Mouse (Mus musculus) thymus, adult 2 months (tissue): ENCODE measurements around the gene Fgfr2. TPM values are rescaled to one million over a fixed set of nuclear protein-coding genes. Genes with fewer than 3 reads are reported as not detected.

Experiments
- DNase-seq: peaks from one replicate; pipeline ENCODE4 v3.0.0; 2021
- H3K27ac ChIP-seq: fragments of 200-500 bp; 2 replicates; pipeline ENCODE4 v1.5.1; 2012; ENCODE audit warnings: low read length, control low read depth; ENCODE audit not compliant: control insufficient read depth, insufficient read depth
- H3K27me3 ChIP-seq: fragments of 200-500 bp; 2 replicates; pipeline ENCODE4 v1.6.1; 2012; ENCODE audit warnings: mild to moderate bottlenecking, low read length, moderate library complexity, mixed read lengths; ENCODE audit not compliant: control insufficient read depth, insufficient read depth
- H3K36me3 ChIP-seq: fragments of 200-500 bp; 2 replicates; pipeline ENCODE4 v1.6.1; 2012; ENCODE audit warnings: mild to moderate bottlenecking, low read length, moderate library complexity; ENCODE audit not compliant: control insufficient read depth, insufficient read depth
- H3K4me1 ChIP-seq: fragments of 200-500 bp; replicated peaks from 2 replicates; pipeline ENCODE4 v1.6.1; 2012; ENCODE audit warnings: low read length; ENCODE audit not compliant: control insufficient read depth, insufficient read depth
- H3K4me3 ChIP-seq: fragments of 200-500 bp; 2 replicates; pipeline ENCODE4 v1.5.1; 2012; ENCODE audit warnings: mild to moderate bottlenecking, low read length, control low read depth, moderate library complexity; ENCODE audit not compliant: control insufficient read depth, insufficient read depth
- CTCF ChIP-seq: fragments of 200-500 bp; IDR thresholded peaks from 2 replicates; pipeline ENCODE4 v1.5.1; 2012; ENCODE audit warnings: mild to moderate bottlenecking, control low read depth, low read length, moderate library complexity, borderline replicate concordance; ENCODE audit not compliant: control insufficient read depth, poor library complexity, insufficient read depth; ENCODE audit errors: extremely low read depth
- POLR2A ChIP-seq: fragments of 200-500 bp; IDR thresholded peaks from 2 replicates; pipeline ENCODE4 v1.6.1; 2012; ENCODE audit warnings: mild to moderate bottlenecking, low read length, control low read depth, moderate library complexity; ENCODE audit not compliant: control insufficient read depth, poor library complexity, insufficient read depth; ENCODE audit errors: extremely low read depth
- WGBS: fragments of 180-500 bp; shearing (Covaris S2); methylation state at CpG from one replicate; pipeline ENCODE4 v1.1.7; 2018; 5-methylcytosine and 5-hydroxymethylcytosine counted together
- polyA plus RNA-seq: library from polyadenylated mRNA; depleted of rRNA; stranded (reverse); fragments of >200 nt; gene quantifications from 2 replicates; pipeline ENCODE4 v1.2.3, GENCODE M21; 2012

Gene Fgfr2
- polyA plus RNA-seq, 1 experiment: 12.1 TPM

- TF ChIP-seq CTCF: no peak
- no peak for TF ChIP-seq POLR2A
- H3K4me1 ChIP-seq: no peaks in the 10 kb centered on the region
- no peaks in the 10 kb centered on the region for H3K36me3 ChIP-seq
- DNase-seq: no peak
- no peaks in the 10 kb centered on the region for H3K27me3 ChIP-seq
- 35% methylated on average over 4 of the region's 4 CpGs for WGBS
- H3K27ac ChIP-seq: no peak overlapping the region
- H3K4me3 ChIP-seq: no peak overlapping the region
Measured at GRCm38 (mm10) chr7:131850579-131850978, 1272.6 kb downstream of the Fgfr2 start.

- TF ChIP-seq POLR2A: no peak
- TF ChIP-seq CTCF: no peak
- WGBS: 82% methylated on average over 20 of the region's 20 CpGs
- DNase-seq: no peak
Measured at GRCm38 (mm10) chr7:131846066-131846905, 1276.9 kb downstream of the Fgfr2 start.

GRCm38 (mm10) chr7:131830261-131830660 lies 1292.9 kb downstream of the Fgfr2 start:
- TF ChIP-seq CTCF: no peak
- no peak for TF ChIP-seq POLR2A
- Histone ChIP-seq H3K4me3 (no peak overlapping the region), H3K4me1 (no peaks in the 10 kb centered on the region), H3K27ac (no peak overlapping the region), H3K27me3 (no peaks in the 10 kb centered on the region), H3K36me3 (no peaks in the 10 kb centered on the region)
- no peak for DNase-seq
- WGBS: 84% methylated on average over 1 of the region's 1 CpGs

More at GRCm38 (mm10) chr7:131846066-131846905, 1276.9 kb downstream of the Fgfr2 start:
- Histone ChIP-seq H3K4me3 (no peak overlapping the region), H3K4me1 (no peaks in the 10 kb centered on the region), H3K27ac (no peak overlapping the region), H3K27me3 (no peaks in the 10 kb centered on the region), H3K36me3 (no peaks in the 10 kb centered on the region)

DNA sequence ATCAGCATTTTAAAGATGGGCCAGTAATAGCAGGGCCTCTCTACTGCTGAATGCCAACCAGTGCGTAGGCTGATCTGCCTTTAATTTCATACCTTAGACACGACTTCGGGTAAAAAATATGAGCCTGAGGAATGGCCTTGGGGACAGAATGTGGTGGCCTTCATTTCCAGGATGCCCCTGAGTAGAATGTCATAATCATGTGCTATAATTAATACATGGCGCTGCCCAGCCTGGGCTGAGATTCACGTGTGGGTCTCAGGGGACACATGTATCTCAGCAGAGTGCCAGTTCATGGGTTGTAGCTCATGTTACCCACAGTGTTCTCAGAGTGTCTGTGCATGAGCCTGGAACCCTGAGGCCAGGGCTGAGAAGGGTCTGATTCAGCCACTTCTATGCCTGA lies 1296.3 kb downstream of the Fgfr2 start:
- Histone ChIP-seq H3K36me3 (no peaks in the 10 kb centered on the region), H3K27me3 (no peaks in the 10 kb centered on the region), H3K4me3 (no peak overlapping the region), H3K27ac (no peak overlapping the region), H3K4me1 (no peaks in the 10 kb centered on the region)
- no peak for DNase-seq
- WGBS: 93% methylated on average over 5 of the region's 5 CpGs
- TF ChIP-seq CTCF (no peak), POLR2A (no peak)

DNA sequence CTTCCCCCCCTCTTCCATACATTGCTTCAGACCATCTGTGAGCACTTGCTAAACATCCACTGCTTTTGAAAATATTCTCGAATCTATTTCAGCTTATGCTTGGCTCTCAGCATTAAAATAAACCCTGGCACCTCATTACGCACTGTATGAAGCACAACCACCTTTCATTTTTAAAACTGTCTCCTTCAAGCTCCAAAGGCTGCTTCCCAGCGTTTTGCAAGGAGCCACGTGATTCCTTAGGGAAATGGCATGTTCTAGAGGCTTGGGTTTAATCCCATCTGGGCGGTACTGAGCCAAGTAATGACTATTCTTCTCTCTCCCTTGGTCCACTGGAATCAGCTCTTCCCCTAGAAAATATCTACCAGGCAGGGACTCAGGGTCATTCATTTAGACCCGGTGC lies 1305.2 kb downstream of the Fgfr2 start:
- TF ChIP-seq CTCF: no peak
- no peak for TF ChIP-seq POLR2A
- H3K4me1 ChIP-seq: no peaks in the 10 kb centered on the region
- H3K27ac ChIP-seq: no peak overlapping the region
- no peak overlapping the region for H3K4me3 ChIP-seq
- WGBS: 83% methylated on average over 6 of the region's 6 CpGs
- DNase-seq: no peak
- H3K27me3 ChIP-seq: no peaks in the 10 kb centered on the region
- no peaks in the 10 kb centered on the region for H3K36me3 ChIP-seq

GRCm38 (mm10) chr7:131816641-131817040 lies 1306.5 kb downstream of the Fgfr2 start:
- TF ChIP-seq CTCF (no peak), POLR2A (no peak)
- 73% methylated on average over 2 of the region's 2 CpGs for WGBS
- no peaks in the 10 kb centered on the region for H3K27me3 ChIP-seq
- no peak overlapping the region for H3K27ac ChIP-seq
- no peaks in the 10 kb centered on the region for H3K36me3 ChIP-seq
- no peak overlapping the region for H3K4me3 ChIP-seq
- H3K4me1 ChIP-seq: no peaks in the 10 kb centered on the region
- DNase-seq: no peak
